Mouse (Mus musculus) thymus, postnatal 4 days (tissue): Measurements from ENCODE around the gene Thbs3.
A peak's percentile ranks its signal among the peaks of the same experiment; 100 is the strongest.

Source experiments
- DNase-seq: peaks from one replicate; pipeline ENCODE4 v3.0.0; 2021

Gene Thbs3

GRCm38 (mm10) chr3:89259076-89259475, 44.1 kb downstream of the Thbs3 start, which contains the start of gene Dpm3:
TSS of gene Dpm3 (plus strand) at chr3:89259358.
- no peak for DNase-seq

GRCm38 (mm10) chr3:89260211-89260610, 45.2 kb downstream of the Thbs3 start:
- no peak for DNase-seq

DNA sequence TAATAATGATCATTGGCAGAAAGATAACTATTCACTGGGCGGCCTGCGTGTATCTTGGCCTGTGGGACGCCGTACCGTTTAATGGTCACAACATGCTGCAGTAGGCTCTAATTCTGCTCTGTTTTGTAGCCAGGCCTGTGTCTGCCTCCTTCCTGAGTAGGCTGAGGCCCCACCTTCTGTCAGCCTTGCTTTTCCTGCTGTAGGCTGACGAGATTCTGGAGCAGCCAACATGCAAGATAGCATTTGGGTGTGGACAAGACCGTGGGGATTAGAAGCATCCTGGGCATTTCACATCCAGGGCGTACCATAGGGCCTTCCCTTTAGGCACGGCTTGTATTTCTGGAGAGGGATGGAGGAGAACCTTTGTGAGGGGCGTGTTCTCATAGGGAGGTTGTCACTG, 47.4 kb downstream of the Thbs3 start:
- no peak for DNase-seq

GRCm38 (mm10) chr3:89266439-89266893, 51.5 kb downstream of the Thbs3 start:
- peak; percentile 82 for DNase-seq

DNA sequence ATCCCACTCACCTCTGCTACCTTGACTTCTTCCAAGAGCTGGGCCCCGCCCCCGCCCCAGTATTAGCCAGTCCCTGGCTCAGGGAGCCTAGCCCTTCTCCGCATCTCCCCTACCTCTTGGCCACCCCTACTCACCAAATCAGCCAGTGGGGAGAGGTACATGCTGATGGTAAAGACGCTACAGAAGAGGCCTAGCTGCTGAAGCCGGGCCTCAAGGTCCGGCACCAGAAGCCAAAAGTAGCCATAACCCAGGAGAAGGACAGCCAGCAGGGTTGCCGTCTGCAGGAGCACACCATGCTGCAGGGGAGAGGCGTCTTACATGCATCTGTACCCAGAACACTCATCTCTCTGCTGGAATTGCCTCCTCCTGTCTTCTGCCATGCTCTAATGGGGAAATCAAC, 53.9 kb downstream of the Thbs3 start:
- DNase-seq = no peak

GRCm38 (mm10) chr3:89270051-89270755, 55.2 kb downstream of the Thbs3 start, which contains the start of gene Slc50a1:
TSS of gene Slc50a1 (minus strand) at chr3:89270570.
- peak; percentile 90 for DNase-seq

- peak; percentile 44 for DNase-seq
Measured at GRCm38 (mm10) chr3:89270891-89271290, 55.9 kb downstream of the Thbs3 start.

DNA sequence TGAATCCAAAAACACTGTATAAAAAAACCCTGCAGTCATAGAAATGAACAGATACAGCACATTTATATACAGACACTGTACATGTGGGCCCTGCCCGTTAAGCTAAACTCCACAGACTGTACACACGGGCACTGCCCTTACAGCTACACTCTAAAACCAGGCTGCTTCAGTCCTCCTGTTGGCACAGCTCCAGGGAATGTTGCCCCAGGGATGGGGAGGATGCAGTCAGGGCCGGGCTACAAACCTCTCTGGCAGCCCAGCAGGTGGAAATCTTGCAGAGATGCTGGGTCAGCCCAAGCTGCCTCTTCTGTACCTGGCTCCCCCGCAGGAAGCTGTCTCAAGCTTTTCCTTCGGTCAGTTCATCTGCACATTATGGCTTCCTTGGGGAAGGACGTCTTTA, 56.8 kb downstream of the Thbs3 start:
- no peak for DNase-seq

DNA sequence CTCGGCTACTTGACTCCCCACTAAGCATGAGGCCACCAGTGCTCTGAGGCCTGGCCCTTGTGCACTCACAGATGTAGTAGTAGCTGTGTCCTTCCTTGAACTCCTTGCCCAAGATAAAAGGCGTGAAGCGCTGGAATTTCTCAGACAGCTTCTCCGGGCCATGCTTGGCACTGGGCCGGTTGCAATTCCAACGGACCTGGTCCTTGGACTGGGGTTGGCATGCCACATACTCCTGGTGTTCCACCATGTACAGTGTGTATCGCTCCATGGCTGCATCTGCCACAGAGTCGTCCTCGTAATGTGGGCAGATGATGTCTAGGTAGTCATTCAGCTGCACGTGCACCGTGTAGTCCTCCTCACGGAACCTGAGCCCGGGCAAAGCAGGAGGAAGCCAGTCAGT, 61.1 kb downstream of the Thbs3 start:
- DNase-seq = no peak
